Mouse (Mus musculus) intestine, embryonic 16.5 days (tissue): ENCODE measurements around the gene Gstt4. TPM values are rescaled to one million over a fixed set of nuclear protein-coding genes. Genes with fewer than 3 reads are reported as not detected.
A peak's percentile ranks its signal among the peaks of the same experiment; 100 is the strongest.
"Not testable (repeated sequence)": the region's sequence is repeated elsewhere in the genome, so short reads cannot be mapped to it uniquely, and the experiment has no call there.

ENCODE experiments used
- ATAC-seq: fragments of 200-750 bp; cut with Nextera tagmentation; 2 replicates; pipeline ENCODE4 v1.8.0; 2017; ENCODE audit warnings: moderate TSS enrichment, moderate library complexity
- H3K27ac ChIP-seq: fragments of 300-500 bp; sonication (generic); 2 replicates; pipeline ENCODE4 v1.5.1; 2014; ENCODE audit warnings: mild to moderate bottlenecking, low read length
- H3K27me3 ChIP-seq: fragments of 300-500 bp; sonication (generic); replicated peaks from 2 replicates; pipeline ENCODE4 v1.6.1; 2014; ENCODE audit warnings: low read length, control low read depth, mixed read lengths; ENCODE audit not compliant: control insufficient read depth, insufficient read depth
- H3K36me3 ChIP-seq: fragments of 300-500 bp; sonication (generic); 2 replicates; pipeline ENCODE4 v1.6.1; 2014; ENCODE audit warnings: low read length, control low read depth; ENCODE audit not compliant: control insufficient read depth, insufficient read depth
- H3K4me1 ChIP-seq: fragments of 300-500 bp; sonication (generic); 2 replicates; pipeline ENCODE4 v1.6.1; 2014; ENCODE audit warnings: low read length, control low read depth, mixed read lengths; ENCODE audit not compliant: control insufficient read depth, insufficient read depth
- H3K4me2 ChIP-seq: fragments of 300-500 bp; sonication (generic); 2 replicates; pipeline ENCODE4 v1.6.1; 2014; ENCODE audit warnings: low read depth, low read length, control low read depth
- H3K4me3 ChIP-seq: fragments of 300-500 bp; sonication (generic); 2 replicates; pipeline ENCODE4 v1.5.1; 2014; ENCODE audit warnings: mild to moderate bottlenecking, low read length
- H3K9ac ChIP-seq: fragments of 300-500 bp; sonication (generic); 2 replicates; pipeline ENCODE4 v1.6.1; 2014; ENCODE audit warnings: low read depth, low read length
- H3K9me3 ChIP-seq: fragments of 300-500 bp; sonication (generic); 2 replicates; pipeline ENCODE4 v1.6.1; 2016; ENCODE audit warnings: low read length, control low read depth; ENCODE audit not compliant: control insufficient read depth
- WGBS: fragments of 180-500 bp; shearing (Covaris S2); extraction: QIAGEN DNeasy Blood & Tissue Kit; methylation state at CpG from one replicate; pipeline ENCODE4 v1.1.7; 2014; 5-methylcytosine and 5-hydroxymethylcytosine counted together
- polyA plus RNA-seq: library from polyadenylated mRNA; unstranded; fragments of >200 nt; fragmentation: Nextera tagmentation; extraction: Ambion mirVana; gene quantifications from 2 replicates; pipeline ENCODE4 v1.2.1, GENCODE M21; 2015

Gstt4 gene
- polyA plus RNA-seq, 1 experiment from 2014 or later, result not detected

DNA sequence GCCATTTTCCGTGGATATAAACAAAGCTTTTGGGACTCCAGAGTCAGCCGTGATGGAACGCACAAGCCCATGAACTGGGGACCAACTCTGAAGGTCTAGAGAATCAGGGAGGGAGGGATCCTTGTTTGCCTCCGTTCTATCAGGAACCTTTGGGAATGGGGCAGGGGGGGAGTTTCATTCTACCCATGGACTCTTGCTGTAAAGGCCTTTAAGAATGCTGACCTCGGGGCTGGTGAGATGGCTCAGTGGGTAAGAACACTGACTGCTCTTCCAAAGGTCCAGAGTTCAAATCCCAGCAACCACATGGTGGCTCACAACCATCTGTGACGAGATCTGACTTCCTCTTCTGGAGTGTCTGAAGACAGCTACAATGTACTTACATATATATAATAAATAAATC lies 21.6 kb upstream of the Gstt4 start:
- H3K4me2 ChIP-seq, H3K9me3 ChIP-seq, H3K27ac ChIP-seq, H3K9ac ChIP-seq, H3K27me3 ChIP-seq, H3K4me1 ChIP-seq, ATAC-seq, H3K4me3 ChIP-seq, H3K36me3 ChIP-seq: not testable (repeated sequence)
- 79% methylated on average over 6 of the region's 6 CpGs for WGBS

DNA sequence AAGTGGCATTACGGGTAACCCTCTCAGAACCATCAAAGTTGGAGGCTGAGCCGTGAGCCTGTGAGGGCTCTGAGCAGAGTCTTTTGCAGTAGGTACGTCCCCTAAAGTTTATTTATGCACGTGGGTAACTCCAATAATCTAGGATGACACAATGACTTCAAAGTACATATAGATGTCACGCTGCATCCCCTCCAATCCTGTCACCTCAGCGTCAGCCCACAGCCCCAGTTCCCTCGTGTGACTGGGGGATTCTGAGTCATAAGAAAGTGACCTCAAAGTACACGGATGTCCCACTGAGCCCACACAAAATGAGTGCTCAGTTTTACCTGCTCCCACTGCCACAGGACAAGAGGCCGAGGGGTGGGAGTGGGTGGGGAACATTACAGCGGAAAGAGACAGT lies 16.7 kb upstream of the Gstt4 start:
- Histone ChIP-seq H3K9ac (no peak overlapping the region), H3K27ac (no peak overlapping the region), H3K36me3 (no peaks in the 10 kb centered on the region), H3K9me3 (no peaks in the 10 kb centered on the region), H3K27me3 (no peaks in the 10 kb centered on the region), H3K4me3 (no peak overlapping the region), H3K4me2 (no peak overlapping the region), H3K4me1 (peaks cover 14% of the 10 kb centered on the region)
- ATAC-seq, result no peak
- WGBS, result 82% methylated on average over 10 of the region's 10 CpGs

DNA sequence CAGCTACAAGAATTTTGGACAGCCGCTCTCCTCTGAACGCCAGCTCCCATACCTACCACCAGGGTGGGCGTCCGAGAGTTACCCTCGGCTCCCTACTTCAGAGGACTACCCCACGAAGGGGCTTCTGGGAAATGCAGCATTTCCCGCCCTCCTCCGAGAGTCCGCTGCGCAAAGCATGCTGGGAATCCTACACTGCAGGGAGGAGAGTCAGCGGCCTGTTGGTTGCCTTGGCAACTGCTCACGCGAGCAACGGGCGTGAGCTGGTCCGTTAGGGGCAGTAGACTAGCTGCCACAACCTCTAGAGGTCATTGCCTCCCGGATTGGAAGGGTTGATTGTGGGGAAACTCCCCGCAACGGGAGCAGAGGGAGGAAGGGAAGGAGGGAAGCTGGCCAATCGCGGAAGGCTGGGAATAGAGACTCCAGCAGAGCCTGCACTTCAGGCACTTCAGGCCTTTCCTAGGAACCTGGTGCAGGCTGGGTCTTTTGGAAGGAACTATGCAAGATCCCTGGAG lies 15.0 kb upstream of the Gstt4 start, which contains the start of gene Gstt2:
Gene Gstt2 (minus strand): TSS at position 177 of the 512 bp plus-strand sequence.
- under 1% methylated on average over 21 of the region's 21 CpGs for WGBS
- peaks cover 19% of the 10 kb centered on the region for H3K4me1 ChIP-seq

DNA sequence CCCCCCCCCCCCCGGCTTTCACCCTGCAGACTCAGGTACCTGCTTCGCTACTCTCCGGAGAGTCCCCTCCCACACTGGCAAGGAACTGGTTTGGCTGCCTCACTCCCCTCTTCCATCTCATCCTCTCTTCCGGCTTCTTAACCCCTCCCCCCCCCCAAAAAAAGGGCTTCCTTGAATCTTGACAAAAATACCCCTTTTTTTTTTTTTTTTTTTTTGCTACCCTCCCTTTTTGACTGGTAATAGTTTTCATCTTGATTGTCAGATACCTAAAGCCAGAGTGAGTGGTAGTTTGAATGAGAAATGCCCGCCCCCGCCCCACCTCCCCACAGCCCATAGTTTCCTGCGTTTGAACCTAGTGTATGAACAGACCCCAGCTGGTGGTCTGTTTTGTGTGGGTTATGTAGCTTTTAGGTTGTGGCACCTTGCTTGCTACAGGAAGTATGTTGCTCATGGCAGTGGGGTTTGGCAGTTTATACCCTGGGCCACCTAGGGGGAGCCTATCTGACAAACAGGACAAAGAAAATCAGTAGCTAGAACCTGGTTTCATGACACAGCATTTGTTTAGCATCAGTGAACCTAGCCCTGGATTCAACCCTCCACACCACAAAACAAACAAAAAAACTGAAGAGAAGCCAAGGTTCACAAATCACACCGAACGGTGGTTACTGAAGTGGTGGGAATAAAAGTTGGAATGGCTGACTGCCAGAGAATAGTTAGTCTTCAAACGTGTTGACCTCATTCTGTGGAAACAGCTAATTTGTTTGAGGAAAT lies 13.6 kb upstream of the Gstt4 start:
- H3K4me1 ChIP-seq, result peaks cover 19% of the 10 kb centered on the region
- peak overlapping the region; percentile 60 for H3K4me3 ChIP-seq
- no peaks in the 10 kb centered on the region for H3K9me3 ChIP-seq
- H3K27ac ChIP-seq, result peak overlapping the region; percentile 47
- peak overlapping the region; percentile 33; the same call in 1 of the 2 replicates for H3K9ac ChIP-seq
- H3K4me2 ChIP-seq, result peak overlapping the region; percentile 82
- no peaks in the 10 kb centered on the region for H3K27me3 ChIP-seq
- H3K36me3 ChIP-seq, result no peaks in the 10 kb centered on the region
- 12% methylated on average over 9 of the region's 10 CpGs for WGBS
- peak; percentile 10; the same call in 1 of the 2 replicates for ATAC-seq

More for the DNA sequence above, 15.0 kb upstream of the Gstt4 start, which contains the start of gene Gstt2:
- no peaks in the 10 kb centered on the region for H3K27me3 ChIP-seq
- peak; percentile 79 for ATAC-seq
- H3K4me2 ChIP-seq, result peak within 1 kb of the TSS; percentile 82
- no peaks in the 10 kb centered on the region for H3K9me3 ChIP-seq
- H3K27ac ChIP-seq, result peak within 1 kb of the TSS; percentile 72
- H3K36me3 ChIP-seq, result no peaks in the 10 kb centered on the region
- H3K9ac ChIP-seq, result peak within 1 kb of the TSS; percentile 68
- H3K4me3 ChIP-seq, result peak within 1 kb of the TSS; percentile 56

DNA sequence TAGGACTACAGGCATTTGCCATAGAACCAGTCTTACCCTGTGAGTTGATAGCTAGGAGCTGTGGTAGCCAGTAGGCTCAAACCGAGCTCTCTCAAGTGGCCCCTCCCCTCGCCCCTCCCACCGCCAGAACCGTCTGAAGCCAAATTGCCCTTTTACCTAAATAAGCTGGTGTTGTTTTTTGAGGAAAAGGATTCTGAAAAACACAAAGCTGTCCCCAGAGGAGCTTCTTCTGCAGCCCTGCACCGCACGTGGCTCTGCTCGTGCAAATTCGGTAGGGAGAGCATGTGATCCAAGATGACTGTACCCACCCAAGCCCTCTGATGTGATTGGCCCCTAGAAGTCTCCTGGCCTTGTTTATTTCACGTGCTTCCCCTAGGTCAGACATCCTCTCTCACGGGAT lies 13.0 kb upstream of the Gstt4 start:
- WGBS, result 1% methylated on average over 10 of the region's 10 CpGs
- peak overlapping the region; percentile 60 for H3K4me3 ChIP-seq

DNA sequence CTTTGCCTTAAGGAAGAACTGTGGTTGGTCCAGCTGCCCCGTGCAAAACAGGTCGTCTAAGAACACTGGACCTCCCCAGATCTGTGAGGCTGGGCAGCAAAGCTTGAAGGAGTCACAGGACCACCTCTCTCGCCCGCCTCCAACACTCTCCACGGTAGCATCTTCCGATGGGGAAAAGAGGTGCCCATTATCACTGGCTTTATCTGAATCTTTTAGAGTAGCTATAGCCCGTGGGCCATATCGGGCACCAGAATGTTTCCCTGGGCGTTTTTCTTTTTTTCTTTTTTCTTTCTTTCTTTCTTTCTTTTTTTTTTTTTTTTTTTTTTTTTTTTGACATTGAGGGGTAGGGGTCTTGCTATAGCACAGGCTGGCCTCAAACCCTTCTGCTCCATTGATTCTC lies 12.4 kb upstream of the Gstt4 start:
- peak; percentile 8; the same call in 1 of the 2 replicates for ATAC-seq
- peak overlapping the region; percentile 72 for H3K9ac ChIP-seq
- H3K4me1 ChIP-seq, result peaks cover 19% of the 10 kb centered on the region
- H3K9me3 ChIP-seq, result no peaks in the 10 kb centered on the region
- peak overlapping the region; percentile 81 for H3K27ac ChIP-seq
- H3K36me3 ChIP-seq, result no peaks in the 10 kb centered on the region
- H3K4me2 ChIP-seq, result peak overlapping the region; percentile 82
- H3K4me3 ChIP-seq, result peak overlapping the region; percentile 60
- 13% methylated on average over 9 of the region's 9 CpGs for WGBS
- H3K27me3 ChIP-seq, result no peaks in the 10 kb centered on the region

More for the DNA sequence above, 13.0 kb upstream of the Gstt4 start:
- Histone ChIP-seq H3K4me1 (peaks cover 19% of the 10 kb centered on the region), H3K9me3 (no peaks in the 10 kb centered on the region), H3K36me3 (no peaks in the 10 kb centered on the region), H3K27me3 (no peaks in the 10 kb centered on the region), H3K27ac (peak overlapping the region; percentile 81), H3K4me2 (peak overlapping the region; percentile 82), H3K9ac (peak overlapping the region; percentile 72)
- ATAC-seq, result peak; percentile 43

DNA sequence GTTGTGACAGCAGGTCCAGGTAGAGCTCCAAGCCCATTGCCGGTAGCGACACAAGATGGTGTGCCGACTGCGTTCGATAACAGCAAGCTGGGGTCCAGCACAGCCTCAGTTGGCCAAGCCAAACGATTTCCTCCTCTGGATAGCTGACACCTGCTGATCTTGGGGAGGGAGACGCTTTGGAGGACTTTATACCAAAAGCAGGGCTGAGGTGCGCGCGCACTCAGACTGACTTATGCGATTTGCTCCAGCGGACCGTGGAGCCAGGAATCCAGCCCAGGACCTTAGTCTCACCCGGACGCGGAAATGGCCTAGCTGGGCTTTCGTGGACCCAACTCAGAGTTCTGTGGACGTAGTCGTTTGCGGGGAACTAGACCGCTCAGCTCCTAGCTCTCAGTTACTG lies 11.9 kb upstream of the Gstt4 start:
- peak; percentile 62 for ATAC-seq
- H3K27ac ChIP-seq, result peak overlapping the region; percentile 81
- H3K27me3 ChIP-seq, result no peaks in the 10 kb centered on the region
- WGBS, result under 1% methylated on average over 21 of the region's 21 CpGs
- peaks cover 19% of the 10 kb centered on the region for H3K4me1 ChIP-seq
- H3K9me3 ChIP-seq, result no peaks in the 10 kb centered on the region
- peak overlapping the region; percentile 82 for H3K4me2 ChIP-seq
- peak overlapping the region; percentile 60 for H3K4me3 ChIP-seq
- no peaks in the 10 kb centered on the region for H3K36me3 ChIP-seq
- peak overlapping the region; percentile 72 for H3K9ac ChIP-seq

DNA sequence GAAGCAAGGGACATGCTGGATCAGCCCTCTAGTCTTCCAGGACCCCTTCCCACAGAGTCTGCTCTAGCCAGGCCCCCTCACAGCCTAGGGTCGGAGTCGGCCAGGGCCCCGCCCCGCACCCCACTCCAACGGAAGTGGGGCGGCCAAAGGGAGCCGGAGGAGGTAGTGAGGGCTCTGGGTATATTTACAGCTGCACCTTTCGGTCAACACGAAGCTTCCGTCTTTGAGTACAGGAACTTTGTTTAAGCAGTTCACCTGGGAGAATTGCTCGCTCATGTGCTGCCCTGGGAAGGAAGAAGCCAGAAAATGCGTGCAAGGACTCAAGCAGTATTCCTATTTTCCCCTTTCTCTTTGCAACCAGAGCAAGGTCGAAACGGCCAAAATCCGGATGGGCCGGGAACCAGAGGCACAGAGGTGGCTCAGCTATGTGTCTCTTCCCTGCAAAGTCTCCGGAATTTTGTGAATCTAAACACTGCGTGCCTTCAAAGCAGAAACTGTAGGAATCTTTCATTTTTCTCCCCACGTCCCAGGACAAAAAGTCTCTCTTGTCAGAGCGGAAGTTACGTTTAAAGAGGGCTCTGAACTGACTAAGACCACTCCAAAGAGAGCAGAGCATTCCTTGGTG lies 11.2 kb upstream of the Gstt4 start:
- 12% methylated on average over 21 of the region's 21 CpGs for WGBS
- peak overlapping the region; percentile 81 for H3K27ac ChIP-seq
- no peaks in the 10 kb centered on the region for H3K27me3 ChIP-seq
- ATAC-seq, result no peak
- no peaks in the 10 kb centered on the region for H3K36me3 ChIP-seq
- no peaks in the 10 kb centered on the region for H3K9me3 ChIP-seq
- peaks cover 19% of the 10 kb centered on the region for H3K4me1 ChIP-seq
- peak overlapping the region; percentile 82 for H3K4me2 ChIP-seq
- H3K4me3 ChIP-seq, result peak overlapping the region; percentile 60
- peak overlapping the region; percentile 72 for H3K9ac ChIP-seq

DNA sequence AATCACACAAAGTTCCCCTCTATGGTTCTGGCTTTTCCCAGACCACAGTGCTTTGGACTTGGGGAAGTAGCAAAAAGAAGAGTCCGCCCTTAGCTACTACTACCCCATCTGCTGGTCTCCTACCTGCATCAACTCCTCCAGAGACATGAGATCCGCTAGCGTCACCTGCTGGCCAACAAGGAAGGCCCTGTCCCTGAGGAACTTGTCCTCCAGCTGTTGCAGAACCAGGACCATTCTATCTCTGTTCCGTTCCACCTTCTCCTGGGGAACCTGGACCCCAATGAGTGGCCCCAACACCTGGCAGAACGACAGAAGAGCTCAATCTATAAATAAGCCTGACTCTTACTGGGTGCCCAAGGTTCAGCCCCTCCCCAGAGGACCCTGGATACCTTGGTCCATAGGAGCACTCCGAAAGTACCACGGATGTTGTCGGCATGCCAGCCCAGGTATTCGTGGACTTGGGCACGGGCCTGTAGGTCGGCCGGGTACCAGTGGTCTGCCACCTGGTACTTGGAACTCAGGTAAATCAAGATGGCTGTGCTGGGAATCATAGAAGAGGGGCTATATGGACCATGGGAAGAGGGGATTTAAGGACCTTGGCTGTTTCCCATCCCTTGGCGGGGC lies 10.0 kb upstream of the Gstt4 start:
- H3K27me3 ChIP-seq, result no peaks in the 10 kb centered on the region
- 63% methylated on average over 13 of the region's 13 CpGs for WGBS
- no peak overlapping the region for H3K4me2 ChIP-seq
- no peak overlapping the region for H3K4me3 ChIP-seq
- H3K9ac ChIP-seq, result no peak overlapping the region
- H3K9me3 ChIP-seq, result no peaks in the 10 kb centered on the region
- H3K36me3 ChIP-seq, result no peaks in the 10 kb centered on the region
- no peak overlapping the region for H3K27ac ChIP-seq
- ATAC-seq, result no peak
- H3K4me1 ChIP-seq, result peaks cover 14% of the 10 kb centered on the region
